Mouse (Mus musculus) stomach, embryonic 16.5 days (tissue): ENCODE data around the gene Tsc2. TPM values are rescaled to one million over a fixed set of nuclear protein-coding genes. Genes with fewer than 3 reads are reported as not detected.

Experiments used
- ATAC-seq: fragments of 200-750 bp; cut with Nextera tagmentation; 2 replicates; pipeline ENCODE4 v1.8.0; 2017; ENCODE audit warnings: moderate number of reproducible peaks, moderate TSS enrichment; ENCODE audit not compliant: insufficient read depth, low FRiP score
- H3K27ac ChIP-seq: fragments of 300-500 bp; sonication (generic); 2 replicates; pipeline ENCODE4 v1.5.1; 2014; ENCODE audit warnings: low read length
- H3K27me3 ChIP-seq: fragments of 300-500 bp; sonication (generic); 2 replicates; pipeline ENCODE4 v1.6.1; 2014; ENCODE audit warnings: low read length, control low read depth, mixed read lengths; ENCODE audit not compliant: control insufficient read depth, insufficient read depth
- H3K36me3 ChIP-seq: fragments of 300-500 bp; sonication (generic); 2 replicates; pipeline ENCODE4 v1.6.1; 2014; ENCODE audit warnings: low read length; ENCODE audit not compliant: control insufficient read depth, insufficient read depth
- H3K4me1 ChIP-seq: fragments of 300-500 bp; sonication (generic); 2 replicates; pipeline ENCODE4 v1.6.1; 2014; ENCODE audit warnings: low read length, control low read depth, mixed read lengths; ENCODE audit not compliant: control insufficient read depth, insufficient read depth
- H3K4me2 ChIP-seq: fragments of 300-500 bp; sonication (generic); 2 replicates; pipeline ENCODE4 v1.6.1; 2014; ENCODE audit warnings: low read depth, low read length, mixed read lengths
- H3K4me3 ChIP-seq: fragments of 300-500 bp; sonication (generic); replicated peaks from 2 replicates; pipeline ENCODE4 v1.5.1; 2014; ENCODE audit warnings: mild to moderate bottlenecking, low read length
- H3K9ac ChIP-seq: fragments of 300-500 bp; sonication (generic); 2 replicates; pipeline ENCODE4 v1.6.1; 2014; ENCODE audit warnings: low read length
- H3K9me3 ChIP-seq: fragments of 300-500 bp; sonication (generic); replicated peaks from 2 replicates; pipeline ENCODE4 v1.6.1; 2016; ENCODE audit warnings: low read length, control low read depth; ENCODE audit not compliant: control insufficient read depth
- WGBS: fragments of 180-500 bp; shearing (Covaris S2); extraction: QIAGEN DNeasy Blood & Tissue Kit; methylation state at CpG from one replicate; pipeline ENCODE4 v1.1.7; 2014; 5-methylcytosine and 5-hydroxymethylcytosine counted together
- polyA plus RNA-seq: library from polyadenylated mRNA; unstranded; fragments of >200 nt; fragmentation: Nextera tagmentation; extraction: Ambion mirVana; gene quantifications from 2 replicates; pipeline ENCODE4 v1.2.1, GENCODE M21; 2015

Tsc2 gene
- 53.1 and 57.2 TPM in 2 replicates for polyA plus RNA-seq

DNA sequence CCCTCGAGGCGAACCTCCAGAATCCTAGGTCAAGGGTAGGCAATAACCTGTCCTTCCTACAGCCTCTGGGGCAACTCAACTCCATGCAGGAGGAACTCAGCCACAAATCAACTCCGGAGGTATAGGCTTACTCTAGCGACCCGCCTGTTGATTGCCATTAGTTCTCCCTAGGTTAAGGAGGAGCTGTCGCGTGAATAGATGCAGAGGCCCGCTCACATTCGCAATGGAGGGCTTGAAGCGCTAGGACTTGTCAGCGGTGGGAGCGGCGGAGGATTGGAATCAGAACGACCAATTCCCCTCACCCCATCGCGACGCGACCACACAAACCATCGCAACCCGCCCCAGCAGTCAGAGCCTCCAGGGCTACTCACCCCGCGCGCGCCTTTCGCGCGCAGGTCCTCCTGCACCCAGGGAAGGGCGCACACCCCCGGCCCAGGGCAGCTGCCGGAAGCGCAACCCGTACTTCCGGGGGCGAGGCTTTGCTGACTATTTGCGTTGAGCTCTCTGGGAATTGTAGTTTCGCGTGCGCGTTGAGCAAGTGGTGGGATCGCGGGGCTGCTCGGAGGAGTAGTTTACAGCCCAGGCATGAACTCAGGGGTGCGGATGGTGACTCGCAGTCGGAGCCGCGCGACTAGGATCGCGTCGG, at the start of gene Tsc2, which contains the start of gene Nthl1:
TSS of gene Tsc2 (minus strand) at position 464 of the 646 bp plus-strand sequence.
TSS of gene Nthl1 (plus strand) at position 514 of the 646 bp plus-strand sequence.
- peak within 1 kb of the TSS; percentile 90 for H3K27ac ChIP-seq
- peaks cover 3% of the 10 kb centered on the region; the same call in 1 of the 2 replicates for H3K36me3 ChIP-seq
- under 1% methylated on average over 51 of the region's 51 CpGs for WGBS
- H3K27me3 ChIP-seq = no peaks in the 10 kb centered on the region
- peak within 1 kb of the TSS; percentile 65 for H3K4me2 ChIP-seq
- H3K4me3 ChIP-seq = peak within 1 kb of the TSS; percentile 69
- H3K9ac ChIP-seq = peak within 1 kb of the TSS; percentile 83
- peaks cover 17% of the 10 kb centered on the region for H3K4me1 ChIP-seq
- ATAC-seq = peak; percentile 82; the same call in 1 of the 2 replicates
- no peaks in the 10 kb centered on the region for H3K9me3 ChIP-seq

DNA sequence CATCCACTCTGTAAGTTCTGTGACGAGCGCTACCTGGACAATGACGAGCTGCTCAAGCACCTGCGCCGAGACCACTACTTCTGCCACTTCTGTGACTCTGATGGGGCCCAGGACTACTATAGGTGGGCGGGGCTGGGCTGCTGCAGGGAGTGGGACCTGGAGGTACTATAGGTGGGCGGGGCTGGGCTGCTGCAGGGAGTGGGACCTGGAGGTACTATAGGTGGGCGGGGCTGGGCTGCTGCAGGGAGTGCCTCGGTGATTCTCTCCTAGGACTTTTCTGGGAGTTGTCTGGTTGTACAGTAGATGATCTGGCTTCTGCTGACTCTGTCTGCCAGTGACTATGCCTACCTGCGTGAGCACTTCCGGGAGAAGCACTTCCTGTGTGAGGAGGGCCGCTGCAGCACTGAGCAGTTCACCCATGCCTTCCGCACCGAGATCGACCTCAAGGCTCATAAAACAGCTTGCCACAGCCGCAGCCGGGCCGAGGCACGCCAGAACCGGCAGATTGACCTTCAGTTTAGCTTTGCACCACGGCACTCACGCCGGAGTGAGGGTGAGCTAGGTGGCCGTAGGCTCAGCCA, 45.2 kb upstream of the Tsc2 start:
- peak; percentile 87 for ATAC-seq
- 81% methylated on average over 24 of the region's 24 CpGs for WGBS
- Histone ChIP-seq H3K27ac (peak overlapping the region; percentile 27; the same call in 1 of the 2 replicates), H3K4me2 (no peak overlapping the region), H3K4me3 (no peak overlapping the region), H3K9ac (peak overlapping the region; percentile 11; the same call in 1 of the 2 replicates), H3K27me3 (no peaks in the 10 kb centered on the region), H3K9me3 (no peaks in the 10 kb centered on the region), H3K4me1 (peaks cover 11% of the 10 kb centered on the region; the same call in 1 of the 2 replicates), H3K36me3 (peaks cover 23% of the 10 kb centered on the region)

GRCm38 (mm10) chr17:24676877-24677276, 44.4 kb upstream of the Tsc2 start:
- Histone ChIP-seq H3K27me3 (no peaks in the 10 kb centered on the region), H3K36me3 (peaks cover 23% of the 10 kb centered on the region), H3K27ac (no peak overlapping the region), H3K9me3 (no peaks in the 10 kb centered on the region), H3K9ac (no peak overlapping the region), H3K4me1 (peaks cover 18% of the 10 kb centered on the region), H3K4me3 (no peak overlapping the region), H3K4me2 (no peak overlapping the region)
- ATAC-seq = no peak
- WGBS = 89% methylated on average over 5 of the region's 5 CpGs

- Histone ChIP-seq H3K36me3 (peaks cover 23% of the 10 kb centered on the region), H3K4me1 (peaks cover 25% of the 10 kb centered on the region), H3K9ac (no peak overlapping the region), H3K4me2 (no peak overlapping the region), H3K4me3 (no peak overlapping the region), H3K9me3 (no peaks in the 10 kb centered on the region), H3K27me3 (no peaks in the 10 kb centered on the region), H3K27ac (no peak overlapping the region)
- WGBS = 56% methylated on average over 2 of the region's 2 CpGs
- ATAC-seq = no peak
Observed at GRCm38 (mm10) chr17:24676187-24676586, 43.8 kb upstream of the Tsc2 start.

- Histone ChIP-seq H3K9me3 (no peaks in the 10 kb centered on the region), H3K4me1 (peaks cover 34% of the 10 kb centered on the region), H3K36me3 (peaks cover 13% of the 10 kb centered on the region; the same call in 1 of the 2 replicates), H3K27ac (no peak overlapping the region), H3K4me2 (no peak overlapping the region), H3K27me3 (no peaks in the 10 kb centered on the region), H3K9ac (no peak overlapping the region), H3K4me3 (no peak overlapping the region)
- WGBS = 78% methylated on average over 7 of the region's 7 CpGs
- ATAC-seq = no peak
Observed at GRCm38 (mm10) chr17:24674277-24674676, 41.8 kb upstream of the Tsc2 start.

- Histone ChIP-seq H3K4me2 (peak overlapping the region; percentile 35), H3K4me3 (peak overlapping the region; percentile 7; the same call in 1 of the 2 replicates), H3K4me1 (peaks cover 33% of the 10 kb centered on the region), H3K9ac (peak overlapping the region; percentile 38), H3K27ac (peak overlapping the region; percentile 40; the same call in 1 of the 2 replicates), H3K36me3 (no peaks in the 10 kb centered on the region; the same call in 1 of the 2 replicates), H3K9me3 (no peaks in the 10 kb centered on the region), H3K27me3 (no peaks in the 10 kb centered on the region)
- WGBS = 10% methylated on average over 5 of the region's 5 CpGs
- no peak; the same call in 1 of the 2 replicates for ATAC-seq
Observed at GRCm38 (mm10) chr17:24672141-24672540, 39.7 kb upstream of the Tsc2 start.

- Histone ChIP-seq H3K27ac (0 out of 2 replicates have a peak overlapping the region, but pooled peaks have one; percentile 40), H3K4me1 (peaks cover 33% of the 10 kb centered on the region), H3K27me3 (no peaks in the 10 kb centered on the region), H3K4me2 (peak overlapping the region; percentile 96), H3K4me3 (no peak overlapping the region; the same call in 1 of the 2 replicates), H3K9ac (peak overlapping the region; percentile 99), H3K36me3 (no peaks in the 10 kb centered on the region), H3K9me3 (no peaks in the 10 kb centered on the region)
- WGBS = 54% methylated on average over 5 of the region's 5 CpGs
- ATAC-seq = no peak
Observed at GRCm38 (mm10) chr17:24671346-24671745, 38.9 kb upstream of the Tsc2 start.

DNA sequence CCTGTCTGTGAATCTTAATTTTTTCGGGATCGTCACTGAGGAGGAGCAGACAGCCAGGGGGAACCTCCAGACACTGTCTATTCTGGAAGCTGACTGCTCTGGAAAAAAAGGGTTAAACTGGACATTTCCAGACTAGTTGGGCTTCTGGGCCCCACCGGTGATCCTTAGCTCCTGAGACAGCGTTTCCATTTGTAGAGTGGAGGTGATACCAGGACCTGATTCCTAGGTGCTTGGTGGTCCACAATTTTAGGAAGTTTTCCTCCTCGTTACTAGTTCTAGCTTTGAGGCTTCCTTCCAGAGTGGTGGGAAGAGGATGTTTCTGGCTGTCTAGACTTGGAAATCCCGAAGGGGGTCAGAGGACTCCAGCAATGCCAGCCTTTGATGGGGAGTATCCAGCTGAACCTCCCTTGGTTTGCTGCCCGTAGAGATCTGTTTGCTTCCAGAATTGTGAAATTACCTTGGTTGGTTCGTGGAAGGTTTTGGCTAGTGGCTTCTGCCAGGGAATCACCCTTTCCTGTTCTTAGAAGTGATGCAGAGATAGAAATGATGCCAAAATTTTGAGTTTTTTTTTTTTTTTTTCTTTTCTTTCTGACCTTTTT, 37.9 kb upstream of the Tsc2 start:
- H3K36me3 ChIP-seq = no peaks in the 10 kb centered on the region
- H3K27me3 ChIP-seq = no peaks in the 10 kb centered on the region
- H3K9me3 ChIP-seq = no peaks in the 10 kb centered on the region
- no peak; the same call in 1 of the 2 replicates for ATAC-seq
- peaks cover 33% of the 10 kb centered on the region for H3K4me1 ChIP-seq
- H3K4me3 ChIP-seq = peak overlapping the region; percentile 99
- peak overlapping the region; percentile 86 for H3K27ac ChIP-seq
- peak overlapping the region; percentile 96 for H3K4me2 ChIP-seq
- H3K9ac ChIP-seq = peak overlapping the region; percentile 99
- WGBS = 6% methylated on average over 8 of the region's 8 CpGs
